Mouse (Mus musculus): ENCODE measurements at regions not wholly inside any gene's neighbourhood (a gene's known extent, or its start where the extent isn't known, plus 50 kb on each side); places are given as distances from the start of the nearest gene placed in this dataset.
"Not testable (repeated sequence)": the region's sequence is repeated elsewhere in the genome, so short reads cannot be mapped to it uniquely, and the experiment has no call there.

DNA sequence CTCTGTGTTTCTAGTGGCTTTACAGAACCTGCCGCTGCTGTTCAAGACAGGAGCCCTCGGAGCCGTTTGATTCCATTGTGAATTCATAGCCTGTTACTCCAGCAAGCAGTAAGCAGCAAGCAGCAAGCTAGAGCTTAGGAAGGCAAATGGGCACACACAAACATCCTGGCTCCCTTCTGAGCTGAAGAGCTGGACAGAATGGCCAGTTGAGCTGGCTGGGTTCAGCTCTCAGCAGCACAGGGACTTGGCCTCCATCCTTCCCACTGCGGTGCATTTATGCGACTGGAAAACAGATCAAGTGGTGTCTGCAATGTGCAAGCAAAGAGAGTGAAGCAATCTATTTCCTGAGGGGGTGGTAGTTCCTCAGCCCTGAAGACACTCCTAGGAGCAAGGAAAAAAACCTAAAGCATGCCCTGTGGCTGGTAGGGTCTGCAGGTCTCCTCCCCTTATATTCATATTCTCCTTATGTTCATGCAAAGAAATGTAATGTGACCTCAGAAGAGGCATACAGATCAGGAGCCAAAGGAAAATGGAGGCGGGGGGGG is 513.9 kb upstream of the Gulo start:
- TF ChIP-seq CTCF (IDR thresholded peaks at IDR 0.05; ENCODE audit: borderline replicate concordance, extremely low read depth, insufficient read depth, insufficient read length): no peak
- TF ChIP-seq POLR2A (IDR thresholded peaks at IDR 0.05; ENCODE audit: borderline replicate concordance, extremely low read depth, insufficient read depth, insufficient read length, poor library complexity, severe bottlenecking): no peak
- no peak for DNase-seq (ENCODE audit: low read depth)

DNA sequence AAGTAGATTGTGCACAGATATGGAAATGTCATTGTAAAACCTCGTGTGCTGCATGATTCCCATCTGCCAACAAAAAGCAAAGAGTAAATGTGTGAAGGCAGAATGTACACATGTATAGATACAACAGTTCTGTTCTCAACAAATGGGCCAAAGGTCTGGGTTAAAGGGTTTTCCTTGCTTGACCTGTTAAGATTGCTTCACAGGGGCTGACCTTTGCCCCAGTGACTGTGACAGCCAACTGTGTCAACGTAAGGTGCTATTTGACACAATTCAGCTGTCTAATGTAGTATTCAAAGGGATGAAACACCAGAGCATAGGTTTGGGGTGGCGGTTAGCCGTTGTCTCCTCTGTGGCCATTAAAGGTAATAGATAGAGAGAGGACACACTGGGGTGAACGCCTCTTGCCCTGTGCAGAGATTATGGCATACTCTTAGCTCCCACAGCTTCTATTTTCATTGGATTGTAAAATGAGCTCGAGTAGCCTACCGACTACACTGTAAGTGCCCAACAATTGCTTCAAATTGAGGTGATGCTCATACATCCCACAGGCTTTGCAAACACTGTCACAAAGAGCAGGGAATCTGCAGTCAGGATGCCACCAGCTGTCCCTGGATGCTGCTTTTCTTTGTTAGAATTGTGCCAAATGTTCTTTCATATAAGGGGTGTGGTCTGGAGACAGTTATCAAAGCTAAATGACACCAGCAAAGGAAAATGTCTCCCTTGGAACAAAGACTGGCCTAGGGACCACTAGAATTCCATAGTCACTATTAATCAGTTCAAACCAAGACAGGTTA is 513.0 kb upstream of the Gulo start:
- TF ChIP-seq POLR2A (IDR thresholded peaks at IDR 0.05; ENCODE audit: borderline replicate concordance, extremely low read depth, insufficient read depth, insufficient read length, poor library complexity, severe bottlenecking) (no peak), CTCF (IDR thresholded peaks at IDR 0.05; ENCODE audit: borderline replicate concordance, extremely low read depth, insufficient read depth, insufficient read length) (no peak)
- DNase-seq (ENCODE audit: low read depth): no peak

DNA sequence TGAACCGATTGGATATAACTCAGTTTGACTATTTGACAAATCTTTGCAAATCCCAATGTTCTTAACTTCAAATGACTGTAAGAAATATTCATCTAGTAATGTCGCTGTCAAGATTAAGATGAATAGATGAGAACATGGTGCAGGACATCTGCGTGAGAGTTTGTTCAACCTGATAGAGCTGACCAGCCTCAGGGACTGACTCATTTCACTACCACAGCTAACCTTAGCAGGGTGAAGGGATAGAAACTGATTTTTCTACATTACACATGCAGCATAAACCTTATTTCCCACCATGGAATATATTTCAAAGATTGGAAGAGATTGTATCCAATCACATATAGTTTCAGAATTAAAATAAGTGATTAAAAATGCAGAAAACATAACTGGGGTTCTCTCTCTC is 507.8 kb upstream of the Gulo start:
- no peak for TF ChIP-seq POLR2A (IDR thresholded peaks at IDR 0.05; ENCODE audit: borderline replicate concordance, extremely low read depth, insufficient read depth, insufficient read length, poor library complexity, severe bottlenecking)
- TF ChIP-seq CTCF (IDR thresholded peaks at IDR 0.05; ENCODE audit: borderline replicate concordance, extremely low read depth, insufficient read depth, insufficient read length): no peak
- DNase-seq (ENCODE audit: low read depth): no peak

DNA sequence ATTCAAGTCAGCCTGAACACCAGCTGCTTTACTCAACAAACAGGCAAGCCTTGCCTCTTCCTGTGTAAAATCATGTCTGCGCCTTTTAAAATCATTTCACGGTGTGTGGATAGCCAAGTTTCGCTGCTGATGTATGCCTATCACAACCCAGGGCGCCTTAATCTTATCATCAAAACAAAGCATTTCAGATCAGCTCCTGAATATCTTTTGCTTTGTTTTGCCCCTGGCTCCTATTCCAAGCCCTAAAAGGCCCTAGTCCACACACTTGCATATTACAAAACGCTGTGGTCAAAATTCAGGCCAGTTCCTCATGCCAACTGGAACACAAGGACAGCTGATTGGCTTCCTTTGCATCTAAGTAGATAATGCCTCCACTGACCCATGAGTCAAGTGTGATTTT is 501.7 kb upstream of the Gulo start:
- DNase-seq (ENCODE audit: low read depth): peak; percentile 69
- TF ChIP-seq POLR2A (IDR thresholded peaks at IDR 0.05; ENCODE audit: borderline replicate concordance, extremely low read depth, insufficient read depth, insufficient read length, poor library complexity, severe bottlenecking) (no peak), CTCF (IDR thresholded peaks at IDR 0.05; ENCODE audit: borderline replicate concordance, extremely low read depth, insufficient read depth, insufficient read length) (no peak)

DNA sequence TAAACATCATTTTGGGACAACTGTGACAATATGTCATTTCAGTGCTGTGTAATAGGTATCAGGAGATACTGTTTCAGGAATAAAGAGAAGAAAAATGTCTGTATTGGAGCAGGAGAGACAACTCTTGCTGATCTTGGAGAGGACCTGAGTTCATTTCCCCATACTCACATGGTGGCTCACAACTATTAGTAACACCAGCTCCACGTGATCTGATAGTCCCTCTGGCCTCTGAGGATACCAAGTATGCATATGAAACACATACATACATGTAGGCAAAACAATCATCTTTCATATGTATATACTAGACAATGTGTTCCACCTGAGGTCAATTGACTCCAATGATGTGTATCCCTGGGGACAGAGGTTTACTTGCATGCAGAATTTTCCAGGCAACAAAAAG is 501.2 kb upstream of the Gulo start:
- TF ChIP-seq CTCF (IDR thresholded peaks at IDR 0.05; ENCODE audit: borderline replicate concordance, extremely low read depth, insufficient read depth, insufficient read length) (no peak), POLR2A (IDR thresholded peaks at IDR 0.05; ENCODE audit: borderline replicate concordance, extremely low read depth, insufficient read depth, insufficient read length, poor library complexity, severe bottlenecking) (no peak)
- no peak for DNase-seq (ENCODE audit: low read depth)

DNA sequence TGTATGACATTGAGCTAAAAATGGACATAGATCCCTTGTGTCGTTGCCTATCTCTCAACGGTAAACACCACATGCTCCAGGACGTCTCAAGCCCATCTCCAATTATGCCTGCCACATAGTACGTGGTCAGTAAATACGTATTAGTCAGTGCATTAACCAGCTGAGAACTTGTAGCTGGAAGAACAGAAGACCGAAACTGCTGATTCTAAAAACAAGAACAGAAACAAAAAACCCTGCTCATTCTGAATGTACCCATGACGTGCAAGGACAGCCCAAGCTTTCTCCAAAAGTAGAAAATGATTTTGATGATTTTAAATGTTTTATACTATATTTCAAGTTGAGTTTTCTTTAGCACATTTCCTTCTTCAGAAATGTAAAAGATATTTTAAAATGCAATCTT is 500.7 kb upstream of the Gulo start:
- DNase-seq (ENCODE audit: low read depth): no peak
- no peak for TF ChIP-seq CTCF (IDR thresholded peaks at IDR 0.05; ENCODE audit: borderline replicate concordance, extremely low read depth, insufficient read depth, insufficient read length)
- no peak for TF ChIP-seq POLR2A (IDR thresholded peaks at IDR 0.05; ENCODE audit: borderline replicate concordance, extremely low read depth, insufficient read depth, insufficient read length, poor library complexity, severe bottlenecking)

DNA sequence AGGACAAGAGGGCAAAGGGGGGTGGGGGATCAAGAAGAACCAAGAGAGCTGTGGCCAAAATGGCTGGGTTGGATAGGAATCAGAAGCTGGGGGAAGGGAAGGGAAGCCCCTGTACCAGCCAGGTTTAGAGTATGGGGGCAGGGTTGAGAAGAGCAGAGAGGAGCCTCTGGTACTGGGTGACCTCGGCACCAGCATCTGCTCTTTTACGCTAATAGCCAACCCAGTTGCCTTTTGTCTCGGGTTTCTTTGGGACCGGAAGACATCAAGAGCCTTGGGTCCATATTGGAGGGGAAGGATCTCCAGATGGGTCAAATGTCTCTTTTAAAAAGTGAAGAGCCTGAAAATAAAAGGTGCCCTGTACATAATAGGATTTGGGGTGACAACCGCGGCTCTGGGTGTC is 493.0 kb upstream of the Gulo start:
- TF ChIP-seq POLR2A (IDR thresholded peaks at IDR 0.05; ENCODE audit: borderline replicate concordance, extremely low read depth, insufficient read depth, insufficient read length, poor library complexity, severe bottlenecking): no peak
- no peak for TF ChIP-seq CTCF (IDR thresholded peaks at IDR 0.05; ENCODE audit: borderline replicate concordance, extremely low read depth, insufficient read depth, insufficient read length)
- no peak for DNase-seq (ENCODE audit: low read depth)

DNA sequence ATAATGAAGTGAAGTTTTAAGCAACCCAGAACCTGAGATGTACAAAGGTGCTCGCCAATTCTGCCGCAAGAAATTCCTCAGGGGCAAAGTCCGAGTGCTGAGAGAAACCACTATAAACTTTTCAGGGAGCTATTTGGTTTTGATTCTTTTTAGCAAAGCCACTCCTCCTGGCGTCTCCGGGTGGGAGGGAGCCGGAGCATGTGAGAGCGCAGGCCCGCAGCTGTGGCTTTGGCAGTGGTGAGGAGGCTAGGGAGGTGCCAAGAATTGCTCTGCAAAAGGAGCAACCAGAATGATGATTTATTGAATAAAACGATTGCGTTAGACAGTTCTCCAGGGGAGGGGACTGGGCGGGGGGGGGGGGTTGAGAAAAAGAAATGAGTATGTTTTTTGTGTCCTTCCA is 490.9 kb upstream of the Gulo start:
- TF ChIP-seq POLR2A (IDR thresholded peaks at IDR 0.05; ENCODE audit: borderline replicate concordance, extremely low read depth, insufficient read depth, insufficient read length, poor library complexity, severe bottlenecking): no peak
- TF ChIP-seq CTCF (IDR thresholded peaks at IDR 0.05; ENCODE audit: borderline replicate concordance, extremely low read depth, insufficient read depth, insufficient read length): no peak
- peak; percentile 95 for DNase-seq (ENCODE audit: low read depth)

DNA sequence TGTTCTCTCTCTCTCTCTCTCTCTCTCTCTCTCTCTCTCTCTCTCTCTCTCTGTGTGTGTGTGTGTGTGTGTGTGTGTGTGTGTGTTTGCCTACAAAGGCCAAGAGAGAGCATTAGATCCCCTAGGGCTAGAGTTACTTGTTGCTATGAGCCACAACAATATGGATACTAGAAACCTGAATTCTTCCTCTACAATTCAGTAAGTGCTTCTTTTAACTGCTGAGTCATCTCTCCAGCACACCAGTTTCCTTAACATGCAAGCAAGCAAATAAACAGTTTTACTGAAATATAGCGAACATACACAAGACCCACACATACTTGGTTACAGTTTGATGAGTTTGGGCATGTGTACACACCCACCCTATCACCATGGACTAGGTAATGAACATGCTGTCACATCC is 486.1 kb upstream of the Gulo start:
- peak; percentile 71 for DNase-seq (ENCODE audit: low read depth)
- TF ChIP-seq POLR2A (IDR thresholded peaks at IDR 0.05; ENCODE audit: borderline replicate concordance, extremely low read depth, insufficient read depth, insufficient read length, poor library complexity, severe bottlenecking) (no peak), CTCF (IDR thresholded peaks at IDR 0.05; ENCODE audit: borderline replicate concordance, extremely low read depth, insufficient read depth, insufficient read length) (no peak)

DNA sequence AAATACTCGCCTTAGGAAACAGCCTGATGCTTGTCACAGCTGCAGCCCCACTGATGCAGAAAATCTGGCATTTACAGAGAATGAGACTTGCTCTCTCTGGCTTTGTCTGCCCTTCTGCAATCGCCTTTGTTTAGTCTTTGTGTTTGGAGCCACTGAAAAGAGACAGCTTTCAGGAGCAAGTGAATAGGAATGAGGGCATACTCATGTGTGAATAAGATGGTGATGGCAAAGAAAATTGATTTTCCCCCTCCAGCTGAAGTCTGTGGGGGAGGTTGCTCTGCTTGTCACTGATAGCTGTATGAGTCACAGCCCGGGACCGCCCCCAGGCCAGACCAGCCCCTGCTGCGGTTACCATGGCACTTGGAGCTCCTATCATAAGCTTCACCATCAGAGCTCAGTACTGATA is 485.5 kb upstream of the Gulo start:
- TF ChIP-seq CTCF (IDR thresholded peaks at IDR 0.05; ENCODE audit: borderline replicate concordance, extremely low read depth, insufficient read depth, insufficient read length) (no peak), POLR2A (IDR thresholded peaks at IDR 0.05; ENCODE audit: borderline replicate concordance, extremely low read depth, insufficient read depth, insufficient read length, poor library complexity, severe bottlenecking) (no peak)
- peak; percentile 99 for DNase-seq (ENCODE audit: low read depth)

DNA sequence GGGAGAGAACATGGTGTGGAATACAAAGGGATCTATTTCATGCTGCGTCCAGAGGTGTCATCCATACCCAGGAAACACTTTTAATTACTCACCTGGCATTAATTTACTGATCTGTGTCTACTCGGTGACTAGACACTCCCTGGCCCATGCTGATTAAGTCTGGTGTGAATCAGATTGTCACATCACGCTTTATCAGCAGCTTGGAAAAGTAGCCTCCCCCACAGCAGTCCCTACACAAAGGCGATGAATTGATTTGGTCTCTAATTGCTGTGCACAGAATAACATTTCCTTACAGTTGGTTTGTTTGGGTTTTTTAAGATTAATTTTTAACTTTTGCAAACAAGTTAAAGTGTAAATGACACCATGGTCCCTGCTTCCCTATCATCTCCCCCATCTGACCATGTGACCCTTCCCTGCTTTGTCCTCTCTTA is 484.7 kb upstream of the Gulo start:
- TF ChIP-seq POLR2A (IDR thresholded peaks at IDR 0.05; ENCODE audit: borderline replicate concordance, extremely low read depth, insufficient read depth, insufficient read length, poor library complexity, severe bottlenecking): no peak
- no peak for TF ChIP-seq CTCF (IDR thresholded peaks at IDR 0.05; ENCODE audit: borderline replicate concordance, extremely low read depth, insufficient read depth, insufficient read length)
- DNase-seq (ENCODE audit: low read depth): peak; percentile 78

DNA sequence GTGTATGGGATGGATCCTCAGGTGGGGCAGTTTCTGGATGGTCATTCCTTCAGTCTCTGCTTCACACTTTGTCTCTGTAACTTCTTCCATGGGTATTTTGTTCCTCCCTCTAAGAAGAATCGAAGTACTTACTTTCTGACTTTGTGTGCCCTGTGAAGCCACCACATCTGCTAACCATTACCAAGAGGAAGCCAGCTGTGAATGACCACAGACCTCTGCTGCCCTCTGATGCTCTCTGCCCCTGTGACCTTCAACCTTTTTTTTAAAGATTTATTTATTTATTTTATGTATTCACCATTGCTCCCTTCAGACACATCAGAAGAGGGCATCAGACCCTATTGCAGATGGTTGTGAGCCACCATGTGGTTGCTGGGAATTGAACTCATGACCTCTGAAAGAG is 475.7 kb upstream of the Gulo start:
- not testable (repeated sequence) for DNase-seq (ENCODE audit: low read depth)
